Mouse (Mus musculus): ENCODE measurements around the gene Tenm1. TPM values are rescaled to one million over a fixed set of nuclear protein-coding genes. Genes with fewer than 3 reads are reported as not detected.

Tenm1 gene
- polyA plus RNA-seq, 1 experiment = not detected

DNA sequence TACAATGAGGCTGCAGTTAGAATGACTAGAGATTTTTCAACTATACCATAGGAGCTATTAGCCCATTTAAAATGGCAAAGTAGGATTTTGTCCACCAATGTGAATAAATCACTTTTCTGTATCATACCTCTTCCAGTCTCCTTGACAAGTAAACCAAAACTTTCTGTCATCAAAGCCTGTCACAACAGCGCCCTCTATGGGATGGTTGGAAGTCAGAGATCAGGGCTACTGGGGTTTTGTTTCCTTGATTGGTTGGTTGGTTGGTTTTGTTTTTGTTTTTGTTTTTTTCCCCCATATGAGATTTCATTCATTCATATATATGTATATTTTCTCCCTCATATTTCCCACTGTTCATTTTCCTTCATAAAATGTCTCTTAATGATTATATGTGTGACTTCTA, 455.4 kb downstream of the Tenm1 start:
- Histone ChIP-seq H3K4me1 (ENCODE audit: control insufficient read depth, insufficient read depth, low read length) (no peaks in the 10 kb centered on the region), H3K4me3 (ENCODE audit: insufficient read depth, low read length) (no peak overlapping the region), H3K27ac (ENCODE audit: insufficient read depth, low read depth, low read length) (no peak overlapping the region)
- no peak for TF ChIP-seq CTCF (IDR thresholded peaks at IDR 0.05; ENCODE audit: low read depth, low read length)
- no peak for TF ChIP-seq POLR2A (IDR thresholded peaks at IDR 0.05; ENCODE audit: borderline replicate concordance, low read depth, low read length)

DNA sequence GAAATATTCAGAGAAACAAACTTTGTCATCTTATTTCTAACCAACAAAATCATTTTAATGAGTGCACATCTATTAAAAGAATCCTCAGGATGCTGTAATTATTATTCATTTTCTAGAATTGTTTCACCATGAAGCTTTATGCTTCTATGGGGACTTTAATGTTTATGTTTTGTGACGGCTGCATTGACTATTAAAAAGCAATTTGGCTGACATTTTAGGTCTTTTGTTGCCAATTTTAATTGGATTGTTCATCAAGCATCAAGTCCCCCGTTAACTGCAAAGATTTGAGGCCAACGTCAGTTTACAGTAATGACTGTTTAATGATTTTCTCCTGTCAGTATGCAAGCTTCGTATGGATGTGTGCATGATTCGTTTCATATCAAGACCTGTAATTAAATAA, 461.3 kb downstream of the Tenm1 start:
- no peak overlapping the region for H3K27ac ChIP-seq (ENCODE audit: insufficient read depth, low read depth, low read length)
- no peak overlapping the region for H3K4me3 ChIP-seq (ENCODE audit: insufficient read depth, low read length)
- no peaks in the 10 kb centered on the region for H3K4me1 ChIP-seq (ENCODE audit: control insufficient read depth, insufficient read depth, low read length)
- TF ChIP-seq CTCF (IDR thresholded peaks at IDR 0.05; ENCODE audit: low read depth, low read length) = no peak
- no peak for TF ChIP-seq POLR2A (IDR thresholded peaks at IDR 0.05; ENCODE audit: borderline replicate concordance, low read depth, low read length)

DNA sequence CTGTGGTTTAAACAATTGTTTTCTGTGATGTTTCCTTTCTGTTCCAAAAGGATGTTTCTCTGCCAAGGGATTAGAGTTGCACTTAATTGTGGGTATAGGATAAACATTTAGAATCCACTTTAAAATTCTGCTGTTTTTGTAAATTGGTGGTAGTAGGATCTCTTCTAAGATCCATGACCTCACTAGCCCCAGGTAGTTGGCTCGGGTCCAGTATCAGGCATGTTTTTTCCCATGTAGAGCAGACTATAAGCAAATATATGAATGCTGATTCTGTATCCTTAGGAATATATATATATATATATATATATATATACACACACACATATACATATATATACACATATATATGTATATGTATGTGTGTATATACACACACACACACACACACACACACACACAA, 567.2 kb downstream of the Tenm1 start:
- no peak overlapping the region for H3K4me3 ChIP-seq (ENCODE audit: insufficient read depth, low read length)
- TF ChIP-seq POLR2A (IDR thresholded peaks at IDR 0.05; ENCODE audit: borderline replicate concordance, low read depth, low read length) (no peak), CTCF (IDR thresholded peaks at IDR 0.05; ENCODE audit: low read depth, low read length) (no peak)
- no peak overlapping the region for H3K27ac ChIP-seq (ENCODE audit: insufficient read depth, low read depth, low read length)

DNA sequence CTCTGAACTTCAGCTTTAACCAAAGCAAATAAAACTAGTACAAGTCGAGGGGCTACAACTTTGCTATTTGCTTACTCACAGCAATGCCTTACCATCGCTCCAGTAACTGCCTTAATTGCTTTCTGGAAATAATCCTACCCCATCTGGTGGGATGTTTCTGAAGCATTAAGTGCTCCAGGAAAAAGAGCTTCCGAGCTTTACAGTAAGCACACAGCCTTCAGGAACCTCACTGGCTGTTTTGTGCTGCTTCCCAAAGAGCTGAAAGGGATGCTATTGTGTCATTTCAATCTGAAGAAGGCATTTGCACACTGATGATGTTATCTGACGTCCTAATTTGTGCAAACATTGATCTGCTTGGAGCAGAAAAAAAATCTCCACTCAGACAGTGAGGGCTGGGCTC, 647.4 kb downstream of the Tenm1 start:
- Histone ChIP-seq H3K4me1 (ENCODE audit: control insufficient read depth, insufficient read depth, low read length) (no peaks in the 10 kb centered on the region), H3K4me3 (ENCODE audit: insufficient read depth, low read length) (no peak overlapping the region), H3K27ac (ENCODE audit: insufficient read depth, low read depth, low read length) (no peak overlapping the region)
- TF ChIP-seq POLR2A (IDR thresholded peaks at IDR 0.05; ENCODE audit: borderline replicate concordance, low read depth, low read length) = no peak
- no peak for TF ChIP-seq CTCF (IDR thresholded peaks at IDR 0.05; ENCODE audit: low read depth, low read length)

More for the DNA sequence above, 567.2 kb downstream of the Tenm1 start:
- no peaks in the 10 kb centered on the region for H3K4me1 ChIP-seq (ENCODE audit: control insufficient read depth, insufficient read depth, low read length)

DNA sequence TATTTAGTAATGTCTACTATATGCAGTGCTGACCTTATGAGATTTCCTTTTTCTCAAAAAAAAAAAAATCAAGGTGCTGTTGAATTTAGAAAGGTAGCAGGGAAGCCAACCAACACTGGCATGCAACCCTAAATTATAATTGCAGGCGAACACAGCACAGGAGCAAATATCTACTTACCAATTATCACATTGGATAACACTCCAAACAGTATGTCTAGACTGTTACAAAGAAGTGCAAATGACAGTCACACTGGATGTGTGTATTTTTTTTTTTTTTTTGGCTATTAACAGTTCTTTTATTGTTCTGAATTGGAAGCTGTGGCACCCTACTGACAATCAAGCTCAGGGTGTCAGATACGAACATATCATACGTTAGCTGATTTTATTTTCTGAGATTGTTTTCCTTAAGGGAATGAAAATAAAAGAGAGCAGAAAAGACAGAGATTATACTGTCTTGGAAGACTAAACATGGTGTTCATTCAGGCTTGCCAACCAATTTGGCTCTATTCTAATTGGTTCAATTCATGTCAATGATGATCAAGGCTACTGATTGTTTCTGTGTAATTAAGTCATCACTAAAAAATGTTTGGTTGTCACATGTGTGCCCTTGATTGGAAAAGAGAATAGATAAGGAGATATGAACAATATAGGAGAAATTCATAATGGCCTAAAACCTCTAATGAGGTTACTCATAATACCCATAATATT, 710.7 kb downstream of the Tenm1 start:
- no peaks in the 10 kb centered on the region for H3K4me1 ChIP-seq (ENCODE audit: control insufficient read depth, insufficient read depth, low read length)
- no peak overlapping the region for H3K4me3 ChIP-seq (ENCODE audit: insufficient read depth, low read length)
- H3K27ac ChIP-seq (ENCODE audit: insufficient read depth, low read depth, low read length) = no peak overlapping the region
- TF ChIP-seq CTCF (IDR thresholded peaks at IDR 0.05; ENCODE audit: low read depth, low read length) (no peak), POLR2A (IDR thresholded peaks at IDR 0.05; ENCODE audit: borderline replicate concordance, low read depth, low read length) (no peak)

DNA sequence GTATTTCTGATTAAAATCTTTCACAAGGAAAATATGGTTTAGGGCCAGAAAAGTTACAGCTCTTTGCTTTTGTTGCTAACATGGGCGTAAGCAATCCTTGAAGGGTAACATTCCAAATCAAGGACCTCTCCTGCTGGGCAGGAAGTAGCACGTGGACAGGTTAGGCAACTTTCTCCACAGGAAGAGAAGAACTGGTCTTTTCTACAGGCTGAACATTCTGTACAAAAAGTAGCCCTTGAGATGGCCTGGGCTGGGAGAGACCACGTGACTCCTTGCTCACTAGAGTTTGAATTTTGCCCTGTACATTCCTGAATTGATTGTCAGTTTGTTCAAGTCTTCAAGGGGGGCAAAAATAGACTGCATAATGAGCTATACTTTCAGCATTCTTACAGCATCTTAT, 728.6 kb downstream of the Tenm1 start:
- Histone ChIP-seq H3K27ac (ENCODE audit: insufficient read depth, low read depth, low read length) (no peak overlapping the region), H3K4me1 (ENCODE audit: control insufficient read depth, insufficient read depth, low read length) (no peaks in the 10 kb centered on the region), H3K4me3 (ENCODE audit: insufficient read depth, low read length) (no peak overlapping the region)
- TF ChIP-seq CTCF (IDR thresholded peaks at IDR 0.05; ENCODE audit: low read depth, low read length) (no peak), POLR2A (IDR thresholded peaks at IDR 0.05; ENCODE audit: borderline replicate concordance, low read depth, low read length) (no peak)

DNA sequence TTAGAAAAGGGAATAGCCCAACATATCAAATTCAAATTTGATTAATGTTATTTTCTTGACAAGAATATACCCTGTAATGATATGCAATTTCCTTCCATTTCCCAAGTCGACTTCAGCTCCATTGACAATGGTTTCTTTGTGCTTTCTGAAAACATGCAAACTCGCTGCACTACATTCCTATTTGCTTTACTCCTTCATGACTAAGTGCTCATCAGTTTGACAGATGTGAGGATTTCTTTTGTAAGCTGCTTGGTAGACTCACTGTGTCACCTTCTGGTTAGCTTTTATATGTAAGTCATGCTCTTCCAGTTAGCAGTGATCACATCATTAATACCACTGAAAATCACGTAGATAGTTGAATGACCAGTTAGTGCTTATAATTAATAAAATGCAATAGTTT, 781.8 kb downstream of the Tenm1 start:
- no peak for TF ChIP-seq POLR2A (IDR thresholded peaks at IDR 0.05; ENCODE audit: borderline replicate concordance, low read depth, low read length)
- TF ChIP-seq CTCF (IDR thresholded peaks at IDR 0.05; ENCODE audit: low read depth, low read length) = no peak
- H3K4me3 ChIP-seq (ENCODE audit: insufficient read depth, low read length) = no peak overlapping the region
- no peaks in the 10 kb centered on the region for H3K4me1 ChIP-seq (ENCODE audit: control insufficient read depth, insufficient read depth, low read length)
- H3K27ac ChIP-seq (ENCODE audit: insufficient read depth, low read depth, low read length) = no peak overlapping the region

DNA sequence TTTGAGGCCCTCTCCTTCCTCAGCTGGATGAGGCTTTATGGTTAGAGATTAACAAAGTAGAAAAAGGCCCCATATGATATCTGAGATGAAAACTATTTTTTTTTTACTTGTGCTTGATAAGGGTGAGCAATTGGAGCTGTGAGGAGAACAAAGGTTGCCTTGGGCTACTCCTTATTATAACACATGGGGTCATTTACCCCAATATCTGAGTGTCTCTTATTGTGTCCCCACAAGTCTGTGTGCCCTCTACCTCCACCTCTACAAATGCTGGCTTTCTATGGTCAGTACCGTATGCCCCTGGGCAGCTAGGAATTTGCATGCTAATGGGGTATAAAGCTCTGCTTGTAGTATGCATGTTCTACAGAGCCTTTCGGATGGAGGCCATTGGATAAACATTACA, 848.4 kb downstream of the Tenm1 start:
- H3K4me1 ChIP-seq (ENCODE audit: control insufficient read depth, insufficient read depth, low read length) = no peaks in the 10 kb centered on the region
- TF ChIP-seq POLR2A (IDR thresholded peaks at IDR 0.05; ENCODE audit: borderline replicate concordance, low read depth, low read length) (no peak), CTCF (IDR thresholded peaks at IDR 0.05; ENCODE audit: low read depth, low read length) (no peak)

DNA sequence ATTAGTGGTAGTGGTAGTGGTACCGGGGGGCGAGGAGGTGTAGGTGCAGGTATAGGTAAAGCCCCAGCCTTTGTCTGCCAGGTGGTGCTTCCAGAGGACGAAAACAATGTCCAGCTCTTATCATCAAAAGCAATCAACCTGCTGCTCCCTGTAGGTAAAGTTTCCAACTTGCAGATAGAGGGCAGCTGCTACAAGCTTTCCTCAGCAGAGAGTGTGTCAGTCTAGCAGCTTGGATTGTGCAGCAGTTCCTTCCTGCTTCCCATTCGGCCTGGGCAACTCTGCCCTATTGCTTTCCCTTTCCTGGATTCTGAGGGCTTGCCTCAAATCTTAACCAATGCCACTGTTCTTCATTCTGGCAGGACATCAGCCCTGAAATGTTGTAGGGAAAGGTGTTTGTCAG, 870.2 kb downstream of the Tenm1 start:
- no peak for TF ChIP-seq POLR2A (IDR thresholded peaks at IDR 0.05; ENCODE audit: borderline replicate concordance, low read depth, low read length)
- no peak for TF ChIP-seq CTCF (IDR thresholded peaks at IDR 0.05; ENCODE audit: low read depth, low read length)
- Histone ChIP-seq H3K4me1 (ENCODE audit: control insufficient read depth, insufficient read depth, low read length) (no peaks in the 10 kb centered on the region), H3K4me3 (ENCODE audit: insufficient read depth, low read length) (no peak overlapping the region), H3K27ac (ENCODE audit: insufficient read depth, low read depth, low read length) (no peak overlapping the region)

More for the DNA sequence above, 848.4 kb downstream of the Tenm1 start:
- Histone ChIP-seq H3K4me3 (ENCODE audit: insufficient read depth, low read length) (no peak overlapping the region), H3K27ac (ENCODE audit: insufficient read depth, low read depth, low read length) (no peak overlapping the region)

DNA sequence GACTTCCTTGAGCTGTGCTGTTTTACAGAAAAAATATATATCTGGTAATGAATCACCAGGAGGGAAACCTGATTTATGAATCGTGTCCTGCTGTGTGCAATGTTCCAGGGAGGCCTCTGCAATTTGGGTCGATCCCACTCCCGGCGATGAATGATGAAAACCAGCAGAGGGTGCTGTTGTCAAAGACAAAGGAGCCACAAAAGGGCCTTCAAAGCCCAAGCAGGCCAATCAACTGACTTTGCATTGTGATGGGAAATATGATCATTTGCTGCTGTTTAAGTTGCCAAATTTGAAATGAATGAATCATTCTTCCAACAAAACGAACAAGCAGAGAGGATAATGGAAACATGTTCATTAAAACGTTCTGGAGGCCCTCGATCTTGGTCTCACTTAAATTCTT, 871.6 kb downstream of the Tenm1 start:
- H3K27ac ChIP-seq (ENCODE audit: insufficient read depth, low read depth, low read length) = no peak overlapping the region
- H3K4me3 ChIP-seq (ENCODE audit: insufficient read depth, low read length) = no peak overlapping the region
- TF ChIP-seq POLR2A (IDR thresholded peaks at IDR 0.05; ENCODE audit: borderline replicate concordance, low read depth, low read length) = no peak
- TF ChIP-seq CTCF (IDR thresholded peaks at IDR 0.05; ENCODE audit: low read depth, low read length) = no peak
- H3K4me1 ChIP-seq (ENCODE audit: control insufficient read depth, insufficient read depth, low read length) = no peaks in the 10 kb centered on the region
